Mouse (Mus musculus): Measurements from ENCODE around the gene Hopx. TPM values are rescaled to one million over a fixed set of nuclear protein-coding genes. Genes with fewer than 3 reads are reported as not detected.
A peak's percentile ranks its signal among the peaks of the same experiment; 100 is the strongest.

Hopx gene
- total and polyA plus RNA-seq, 2 experiments from 2014 or later: 7.3 to 69.6 TPM

DNA sequence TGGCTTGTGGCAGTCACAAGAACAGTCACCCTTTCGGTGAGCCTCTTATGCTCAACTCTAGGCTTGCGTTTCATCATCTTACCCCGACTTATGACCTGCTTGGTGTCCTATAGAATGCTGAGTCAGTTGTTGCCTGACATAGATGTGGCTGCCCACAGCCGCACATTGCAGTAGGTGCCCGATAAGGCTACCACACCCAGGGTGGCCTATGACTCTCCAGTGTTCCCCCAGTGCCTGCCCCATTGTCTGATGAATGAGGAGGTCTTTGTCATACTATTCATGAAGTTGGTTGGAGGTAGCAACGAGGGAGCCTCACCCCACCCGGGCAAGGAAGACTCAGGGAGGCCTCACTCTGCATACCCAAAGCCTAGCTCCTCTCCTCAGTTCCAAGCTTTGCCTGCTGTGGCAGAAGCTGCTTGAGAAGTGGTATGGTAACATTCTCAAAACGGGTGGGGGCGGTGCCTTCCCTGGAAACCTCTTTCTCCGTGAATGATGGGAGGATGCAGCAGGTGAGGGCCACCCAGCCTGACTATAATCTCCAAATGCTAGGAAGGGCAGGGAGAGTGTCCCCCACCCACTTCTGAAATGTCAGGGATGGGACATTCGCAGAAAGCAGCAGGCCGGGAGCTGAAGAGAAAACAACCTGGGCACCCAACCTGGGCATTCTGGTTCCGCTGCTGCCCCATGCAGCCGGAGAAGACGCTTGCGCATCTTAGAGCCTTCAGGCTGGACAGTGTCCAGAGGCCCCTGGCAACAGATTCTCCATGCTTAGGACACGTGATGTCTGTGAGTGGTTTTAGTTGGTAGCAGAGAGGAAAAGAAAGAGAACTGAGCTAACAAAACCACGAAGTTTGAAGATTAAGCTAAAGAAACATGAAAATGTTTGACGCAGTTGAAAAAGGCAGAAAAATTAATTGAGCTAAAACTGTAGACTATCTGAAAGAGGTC, 4.8 kb upstream of the Hopx start:
- no peak for TF ChIP-seq CTCF (IDR thresholded peaks at IDR 0.05; ENCODE audit: low read depth)
- Histone ChIP-seq H3K4me3 (ENCODE audit: low read length) (no peak overlapping the region), H3K4me2 (ENCODE audit: low read depth, low read length) (no peak overlapping the region), H3K9ac (replicated peaks; ENCODE audit: low read length) (no peak overlapping the region), H3K27ac (no peak overlapping the region), H3K36me3 (ENCODE audit: insufficient read depth, low read length) (no peaks in the 10 kb centered on the region), H3K9me3 (ENCODE audit: low read length) (no peaks in the 10 kb centered on the region), H3K27me3 (ENCODE audit: insufficient read depth, low read length) (no peaks in the 10 kb centered on the region), H3K4me1 (ENCODE audit: insufficient read depth, low read length) (peaks cover 23% of the 10 kb centered on the region; the same call in 1 of the 2 replicates)
- 68% methylated on average over 19 of the region's 19 CpGs for WGBS
- ATAC-seq (no peak), DNase-seq (ENCODE audit: low spot score) (peak; percentile 67)

GRCm38 (mm10) chr5:77115732-77116131, 811 bp upstream of the Hopx start:
- H3K4me2 ChIP-seq (ENCODE audit: low read depth, low read length): peak overlapping the region; percentile 43; the same call in 1 of the 2 replicates
- no peak overlapping the region for H3K9ac ChIP-seq (replicated peaks; ENCODE audit: low read length)
- peak overlapping the region; percentile 68; the same call in 1 of the 2 replicates for H3K27ac ChIP-seq
- H3K4me1 ChIP-seq (ENCODE audit: insufficient read depth, low read length): peaks cover 8% of the 10 kb centered on the region; the same call in 1 of the 2 replicates
- H3K4me3 ChIP-seq (ENCODE audit: low read length): no peak overlapping the region
- no peaks in the 10 kb centered on the region for H3K9me3 ChIP-seq (ENCODE audit: low read length)
- WGBS: 79% methylated on average over 9 of the region's 9 CpGs
- no peak for ATAC-seq
- no peaks in the 10 kb centered on the region for H3K36me3 ChIP-seq (ENCODE audit: insufficient read depth, low read length)
- H3K27me3 ChIP-seq (ENCODE audit: insufficient read depth, low read length): no peaks in the 10 kb centered on the region
- no peak for DNase-seq (ENCODE audit: low spot score)
- no peak for TF ChIP-seq CTCF (IDR thresholded peaks at IDR 0.05; ENCODE audit: low read depth)

GRCm38 (mm10) chr5:77113773-77114172, 1.1 kb downstream of the Hopx start:
- H3K9me3 ChIP-seq (ENCODE audit: low read length): no peaks in the 10 kb centered on the region
- no peaks in the 10 kb centered on the region for H3K27me3 ChIP-seq (ENCODE audit: insufficient read depth, low read length)
- no peak for DNase-seq (ENCODE audit: low spot score)
- H3K4me1 ChIP-seq (ENCODE audit: insufficient read depth, low read length): peaks cover 8% of the 10 kb centered on the region; the same call in 1 of the 2 replicates
- no peak overlapping the region for H3K4me3 ChIP-seq (ENCODE audit: low read length)
- H3K36me3 ChIP-seq (ENCODE audit: insufficient read depth, low read length): no peaks in the 10 kb centered on the region
- H3K9ac ChIP-seq (replicated peaks; ENCODE audit: low read length): no peak overlapping the region
- H3K4me2 ChIP-seq (ENCODE audit: low read depth, low read length): no peak overlapping the region
- H3K27ac ChIP-seq: no peak overlapping the region
- WGBS: 85% methylated on average over 3 of the region's 3 CpGs
- TF ChIP-seq CTCF (IDR thresholded peaks at IDR 0.05; ENCODE audit: low read depth): no peak
- no peak for ATAC-seq

- Histone ChIP-seq H3K27ac (no peak overlapping the region), H3K4me2 (ENCODE audit: low read depth, low read length) (no peak overlapping the region), H3K9me3 (ENCODE audit: low read length) (no peaks in the 10 kb centered on the region), H3K9ac (replicated peaks; ENCODE audit: low read length) (no peak overlapping the region), H3K36me3 (ENCODE audit: insufficient read depth, low read length) (no peaks in the 10 kb centered on the region), H3K4me1 (ENCODE audit: insufficient read depth, low read length) (peaks cover 8% of the 10 kb centered on the region; the same call in 1 of the 2 replicates), H3K4me3 (ENCODE audit: low read length) (no peak overlapping the region), H3K27me3 (ENCODE audit: insufficient read depth, low read length) (no peaks in the 10 kb centered on the region)
- TF ChIP-seq CTCF (IDR thresholded peaks at IDR 0.05; ENCODE audit: low read depth): no peak
- WGBS: 42% methylated on average over 2 of the region's 2 CpGs
- no peak for DNase-seq (ENCODE audit: low spot score)
- ATAC-seq: no peak
Observed at GRCm38 (mm10) chr5:77112066-77112465, 2.9 kb downstream of the Hopx start.

DNA sequence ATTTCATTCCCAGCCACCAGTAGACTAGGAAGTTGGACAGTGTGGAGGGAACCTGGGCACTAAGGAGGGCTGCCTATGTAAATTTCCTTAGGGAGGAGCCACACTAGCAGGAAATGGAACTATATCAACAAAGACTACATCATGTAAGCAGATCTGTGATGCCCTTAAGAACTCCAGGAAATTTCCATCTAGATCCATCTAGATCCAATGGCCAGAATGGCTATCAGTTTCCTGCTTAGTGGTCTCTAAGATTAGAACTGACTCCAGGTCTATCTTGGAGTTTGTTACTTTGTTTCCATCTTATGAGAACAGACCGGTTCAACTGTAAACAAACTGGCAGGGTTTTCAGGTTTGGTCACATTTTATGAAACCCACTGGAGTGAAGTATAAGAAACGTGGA, 5.1 kb downstream of the Hopx start:
- no peak for ATAC-seq
- Histone ChIP-seq H3K27me3 (ENCODE audit: insufficient read depth, low read length) (no peaks in the 10 kb centered on the region), H3K4me2 (ENCODE audit: low read depth, low read length) (no peak overlapping the region), H3K4me1 (ENCODE audit: insufficient read depth, low read length) (peaks cover 1% of the 10 kb centered on the region; the same call in 1 of the 2 replicates), H3K4me3 (ENCODE audit: low read length) (no peak overlapping the region), H3K9ac (replicated peaks; ENCODE audit: low read length) (no peak overlapping the region), H3K36me3 (ENCODE audit: insufficient read depth, low read length) (no peaks in the 10 kb centered on the region), H3K27ac (no peak overlapping the region), H3K9me3 (ENCODE audit: low read length) (no peaks in the 10 kb centered on the region)
- TF ChIP-seq CTCF (IDR thresholded peaks at IDR 0.05; ENCODE audit: low read depth): no peak
- DNase-seq (ENCODE audit: low spot score): no peak
- 88% methylated on average over 2 of the region's 2 CpGs for WGBS

- H3K4me3 ChIP-seq (ENCODE audit: low read length): no peak overlapping the region
- no peak overlapping the region for H3K4me2 ChIP-seq (ENCODE audit: low read depth, low read length)
- no peaks in the 10 kb centered on the region for H3K9me3 ChIP-seq (ENCODE audit: low read length)
- ATAC-seq (no peak), DNase-seq (ENCODE audit: low spot score) (no peak)
- no peaks in the 10 kb centered on the region for H3K27me3 ChIP-seq (ENCODE audit: insufficient read depth, low read length)
- no peaks in the 10 kb centered on the region for H3K36me3 ChIP-seq (ENCODE audit: insufficient read depth, low read length)
- WGBS: 94% methylated on average over 6 of the region's 6 CpGs
- no peak for TF ChIP-seq CTCF (IDR thresholded peaks at IDR 0.05; ENCODE audit: low read depth)
- no peak overlapping the region for H3K27ac ChIP-seq
- H3K9ac ChIP-seq (replicated peaks; ENCODE audit: low read length): no peak overlapping the region
- H3K4me1 ChIP-seq (ENCODE audit: insufficient read depth, low read length): no peaks in the 10 kb centered on the region; the same call in 1 of the 2 replicates
Observed at GRCm38 (mm10) chr5:77108806-77109205, 6.1 kb downstream of the Hopx start.
